Mouse (Mus musculus) forebrain, embryonic 14.5 days (tissue): ENCODE measurements at regions not wholly inside any gene's neighbourhood (a gene's known extent, or its start where the extent isn't known, plus 50 kb on each side); places are given as distances from the start of the nearest gene placed in this dataset.
A peak's percentile ranks its signal among the peaks of the same experiment; 100 is the strongest.

Experiments used
- ATAC-seq: fragments of 200-750 bp; cut with Nextera tagmentation; 2 replicates; pipeline ENCODE4 v1.8.0; 2017; ENCODE audit warnings: mild to moderate bottlenecking, moderate library complexity
- DNase-seq: peaks from one replicate; pipeline ENCODE4 v3.0.0-alpha.2; 2015; ENCODE audit warnings: low spot score
- H3K27ac ChIP-seq: fragments of 300-500 bp; sonication (generic); 2 replicates; pipeline ENCODE4 v1.5.1; 2014; ENCODE audit warnings: low read depth, mild to moderate bottlenecking, control low read depth, low read length, moderate library complexity
- H3K27me3 ChIP-seq: fragments of 300-500 bp; sonication (generic); replicated peaks from 2 replicates; pipeline ENCODE4 v1.6.1; 2014; ENCODE audit warnings: low read length, control low read depth, mixed read lengths; ENCODE audit not compliant: control insufficient read depth, insufficient read depth
- H3K36me3 ChIP-seq: fragments of 300-500 bp; sonication (generic); 2 replicates; pipeline ENCODE4 v1.6.1; 2014; ENCODE audit warnings: low read length, control low read depth; ENCODE audit not compliant: control insufficient read depth, insufficient read depth
- H3K4me1 ChIP-seq: fragments of 300-500 bp; sonication (generic); 2 replicates; pipeline ENCODE4 v1.6.1; 2014; ENCODE audit warnings: antibody characterized with exemption, low read length, control low read depth; ENCODE audit not compliant: control insufficient read depth, insufficient read depth
- H3K4me2 ChIP-seq: fragments of 300-500 bp; sonication (generic); 2 replicates; pipeline ENCODE4 v1.6.1; 2014; ENCODE audit warnings: mild to moderate bottlenecking, control low read depth, low read length
- H3K4me3 ChIP-seq: fragments of 300-500 bp; sonication (generic); 2 replicates; pipeline ENCODE4 v1.5.1; 2014; ENCODE audit warnings: low read depth, low read length, control low read depth
- H3K9ac ChIP-seq: fragments of 300-500 bp; sonication (generic); 2 replicates; pipeline ENCODE4 v1.6.1; 2014; ENCODE audit warnings: mild to moderate bottlenecking, low read length, control low read depth, moderate library complexity
- H3K9me3 ChIP-seq: fragments of 300-500 bp; sonication (generic); replicated peaks from 2 replicates; pipeline ENCODE4 v1.6.1; 2016; ENCODE audit warnings: low read length, control low read depth, mixed read lengths; ENCODE audit not compliant: control insufficient read depth
- WGBS: fragments of 180-500 bp; shearing (Covaris S2); extraction: QIAGEN DNeasy Blood & Tissue Kit; methylation state at CpG from one replicate; pipeline ENCODE4 v1.1.7; 2014; 5-methylcytosine and 5-hydroxymethylcytosine counted together

GRCm38 (mm10) chr1:137606716-137607115 is 568.8 kb downstream of the Ptprc start:
- ATAC-seq (no peak), DNase-seq (no peak)
- no peak overlapping the region for H3K9ac ChIP-seq
- H3K4me3 ChIP-seq = no peak overlapping the region
- H3K27ac ChIP-seq = peak overlapping the region; percentile 29; the same call in 1 of the 2 replicates
- WGBS = 84% methylated on average over 1 of the region's 1 CpGs
- no peaks in the 10 kb centered on the region for H3K9me3 ChIP-seq
- no peaks in the 10 kb centered on the region for H3K27me3 ChIP-seq
- no peak overlapping the region for H3K4me2 ChIP-seq
- H3K4me1 ChIP-seq = no peaks in the 10 kb centered on the region
- no peaks in the 10 kb centered on the region for H3K36me3 ChIP-seq

GRCm38 (mm10) chr1:137605890-137606663 is 569.4 kb downstream of the Ptprc start:
- no peaks in the 10 kb centered on the region for H3K4me1 ChIP-seq
- ATAC-seq = peak; percentile 75
- 52% methylated on average over 11 of the region's 11 CpGs for WGBS

GRCm38 (mm10) chr1:137593732-137594131 is 581.8 kb downstream of the Ptprc start:
- H3K27ac ChIP-seq = no peak overlapping the region
- H3K9ac ChIP-seq = no peak overlapping the region
- no peak overlapping the region for H3K4me2 ChIP-seq
- no peaks in the 10 kb centered on the region for H3K36me3 ChIP-seq
- DNase-seq (no peak), ATAC-seq (no peak)
- H3K27me3 ChIP-seq = no peaks in the 10 kb centered on the region
- no peaks in the 10 kb centered on the region for H3K9me3 ChIP-seq
- WGBS = 92% methylated on average over 7 of the region's 7 CpGs
- H3K4me3 ChIP-seq = no peak overlapping the region
- H3K4me1 ChIP-seq = 0 out of 2 replicates have a peak, but pooled peaks cover 4% of the 10 kb centered on the region

More at GRCm38 (mm10) chr1:137605890-137606663, 569.4 kb downstream of the Ptprc start:
- Histone ChIP-seq H3K36me3 (no peaks in the 10 kb centered on the region), H3K27ac (peak overlapping the region; percentile 29; the same call in 1 of the 2 replicates), H3K27me3 (no peaks in the 10 kb centered on the region), H3K9ac (no peak overlapping the region), H3K4me2 (0 out of 2 replicates have a peak overlapping the region, but pooled peaks have one; percentile 0), H3K9me3 (no peaks in the 10 kb centered on the region), H3K4me3 (no peak overlapping the region)
- peak; percentile 64 for DNase-seq

GRCm38 (mm10) chr1:137591891-137592290 is 583.6 kb downstream of the Ptprc start:
- Histone ChIP-seq H3K36me3 (no peaks in the 10 kb centered on the region), H3K4me3 (no peak overlapping the region), H3K9ac (no peak overlapping the region), H3K27ac (no peak overlapping the region), H3K27me3 (no peaks in the 10 kb centered on the region), H3K4me2 (no peak overlapping the region), H3K9me3 (no peaks in the 10 kb centered on the region), H3K4me1 (0 out of 2 replicates have a peak, but pooled peaks cover 4% of the 10 kb centered on the region)
- WGBS = 43% methylated on average over 2 of the region's 2 CpGs
- ATAC-seq = no peak
- no peak for DNase-seq

- Histone ChIP-seq H3K36me3 (no peaks in the 10 kb centered on the region), H3K4me2 (no peak overlapping the region), H3K27me3 (no peaks in the 10 kb centered on the region), H3K4me1 (0 out of 2 replicates have a peak, but pooled peaks cover 4% of the 10 kb centered on the region), H3K9me3 (no peaks in the 10 kb centered on the region), H3K4me3 (no peak overlapping the region), H3K27ac (no peak overlapping the region), H3K9ac (no peak overlapping the region)
- DNase-seq (no peak), ATAC-seq (no peak)
- WGBS = 56% methylated on average over 3 of the region's 3 CpGs
These were observed 584.2 kb downstream of the Ptprc start for GRCm38 (mm10) chr1:137591295-137591694.

GRCm38 (mm10) chr1:137588304-137589300 is 586.9 kb downstream of the Ptprc start:
- DNase-seq (no peak), ATAC-seq (no peak)
- Histone ChIP-seq H3K4me1 (0 out of 2 replicates have a peak, but pooled peaks cover 4% of the 10 kb centered on the region), H3K36me3 (no peaks in the 10 kb centered on the region), H3K27ac (no peak overlapping the region), H3K4me3 (no peak overlapping the region), H3K4me2 (no peak overlapping the region), H3K9ac (no peak overlapping the region), H3K9me3 (no peaks in the 10 kb centered on the region), H3K27me3 (no peaks in the 10 kb centered on the region)
- WGBS = 80% methylated on average over 6 of the region's 6 CpGs

- DNase-seq = no peak
- H3K4me3 ChIP-seq = no peak overlapping the region
- H3K27me3 ChIP-seq = no peaks in the 10 kb centered on the region
- no peak overlapping the region for H3K9ac ChIP-seq
- no peaks in the 10 kb centered on the region for H3K9me3 ChIP-seq
- WGBS = 91% methylated on average over 12 of the region's 12 CpGs
- H3K36me3 ChIP-seq = no peaks in the 10 kb centered on the region
- H3K4me2 ChIP-seq = no peak overlapping the region
- ATAC-seq = no peak
- H3K4me1 ChIP-seq = 0 out of 2 replicates have a peak, but pooled peaks cover 4% of the 10 kb centered on the region
- H3K27ac ChIP-seq = no peak overlapping the region
These were observed 587.9 kb downstream of the Ptprc start for GRCm38 (mm10) chr1:137587481-137588228.

GRCm38 (mm10) chr1:137584696-137585095 is 590.8 kb downstream of the Ptprc start:
- H3K4me2 ChIP-seq = no peak overlapping the region
- H3K27me3 ChIP-seq = no peaks in the 10 kb centered on the region
- no peaks in the 10 kb centered on the region for H3K36me3 ChIP-seq
- H3K4me1 ChIP-seq = no peaks in the 10 kb centered on the region
- no peaks in the 10 kb centered on the region for H3K9me3 ChIP-seq
- DNase-seq (no peak), ATAC-seq (no peak)
- no peak overlapping the region for H3K9ac ChIP-seq
- 65% methylated on average over 6 of the region's 6 CpGs for WGBS
- no peak overlapping the region for H3K4me3 ChIP-seq
- H3K27ac ChIP-seq = no peak overlapping the region
